Mouse (Mus musculus): ENCODE results near the gene Ttyh1.

Gene Ttyh1

GRCm38 (mm10) chr7:4119344-4119902 lies at the start of gene Ttyh1:
Gene Ttyh1 (plus strand): TSS chr7:4119408.
- peak; percentile 49 to 50 for DNase-seq

GRCm38 (mm10) chr7:4071066-4071465 lies 48.1 kb upstream of the Ttyh1 start:
- DNase-seq = peak; percentile 47 to 50

- peak; percentile 54 to 56 for DNase-seq
These were observed 46.1 kb upstream of the Ttyh1 start for GRCm38 (mm10) chr7:4073144-4073543.

- no peak for DNase-seq
These were observed 39.7 kb upstream of the Ttyh1 start for GRCm38 (mm10) chr7:4079511-4079910.

- DNase-seq = peak; percentile 27 to 32
These were observed 38.7 kb upstream of the Ttyh1 start for GRCm38 (mm10) chr7:4080552-4080951.

- DNase-seq = no peak
These were observed 37.5 kb upstream of the Ttyh1 start for GRCm38 (mm10) chr7:4081706-4082105.

GRCm38 (mm10) chr7:4082804-4083203 lies 36.4 kb upstream of the Ttyh1 start:
- peak; percentile 66 to 72 for DNase-seq

GRCm38 (mm10) chr7:4084161-4084560 lies 35.0 kb upstream of the Ttyh1 start:
- DNase-seq = no peak

GRCm38 (mm10) chr7:4085562-4085961 lies 33.6 kb upstream of the Ttyh1 start:
- DNase-seq = no peak

GRCm38 (mm10) chr7:4087238-4087895 lies 31.8 kb upstream of the Ttyh1 start:
- DNase-seq = peak; percentile 24 to 33

- no peak for DNase-seq
These were observed 31.2 kb upstream of the Ttyh1 start for GRCm38 (mm10) chr7:4087896-4088480.

GRCm38 (mm10) chr7:4088679-4089078 lies 30.5 kb upstream of the Ttyh1 start:
- no peak for DNase-seq

- peak; percentile 74 to 80 for DNase-seq
These were observed 28.0 kb upstream of the Ttyh1 start for GRCm38 (mm10) chr7:4091170-4091569.

GRCm38 (mm10) chr7:4098301-4098700 lies 20.9 kb upstream of the Ttyh1 start:
- no peak for DNase-seq

GRCm38 (mm10) chr7:4098832-4099231 lies 20.4 kb upstream of the Ttyh1 start:
- DNase-seq = no peak

GRCm38 (mm10) chr7:4101144-4101543 lies 18.1 kb upstream of the Ttyh1 start:
- DNase-seq = no peak

- DNase-seq = peak; percentile 31 to 42
These were observed 15.8 kb upstream of the Ttyh1 start for GRCm38 (mm10) chr7:4103411-4103810.

- DNase-seq = no peak
These were observed 7.4 kb upstream of the Ttyh1 start for GRCm38 (mm10) chr7:4111766-4112165.

GRCm38 (mm10) chr7:4117050-4117814 lies 2.0 kb upstream of the Ttyh1 start:
- no peak for DNase-seq

- DNase-seq = no peak
These were observed 1.0 kb downstream of the Ttyh1 start for GRCm38 (mm10) chr7:4119976-4120921.

GRCm38 (mm10) chr7:4122076-4122768 lies 3.0 kb downstream of the Ttyh1 start:
- no peak for DNase-seq

- no peak for DNase-seq
These were observed 3.6 kb downstream of the Ttyh1 start for GRCm38 (mm10) chr7:4122783-4123182.

Data from B cell, adult 2 months (primary cell).